Mouse (Mus musculus): ENCODE results near the gene Srf.

GRCm38 (mm10) chr17:46543661-46544060 lies 12.3 kb downstream of the Srf start:
- no peak for TF ChIP-seq CTCF (IDR thresholded peaks at IDR 0.05; ENCODE audit: borderline replicate concordance, insufficient read depth, low read length)
- TF ChIP-seq POLR2A (IDR thresholded peaks at IDR 0.05; ENCODE audit: low read depth, low read length) = no peak
